Mouse (Mus musculus) hindbrain, postnatal 0 days (tissue): Measurements from ENCODE around the gene Gm28035. TPM values are rescaled to one million over a fixed set of nuclear protein-coding genes. Genes with fewer than 3 reads are reported as not detected.

Experiments used
- ATAC-seq: fragments of 200-750 bp; cut with Nextera tagmentation; 2 replicates; pipeline ENCODE4 v1.8.0; 2017; ENCODE audit warnings: mild to moderate bottlenecking, moderate TSS enrichment, moderate library complexity
- DNase-seq: peaks from one replicate; pipeline ENCODE4 v3.0.0-alpha.2; 2015; ENCODE audit warnings: low spot score
- H3K27ac ChIP-seq: fragments of 300-500 bp; sonication (generic); 2 replicates; pipeline ENCODE4 v1.5.1; 2014; ENCODE audit warnings: mild to moderate bottlenecking
- H3K27me3 ChIP-seq: fragments of 300-500 bp; sonication (generic); 2 replicates; pipeline ENCODE4 v1.6.1; 2014; ENCODE audit warnings: low read length, mixed read lengths; ENCODE audit not compliant: insufficient read depth
- H3K36me3 ChIP-seq: fragments of 300-500 bp; sonication (generic); 2 replicates; pipeline ENCODE4 v1.6.1; 2014; ENCODE audit warnings: low read length, mixed read lengths; ENCODE audit not compliant: insufficient read depth
- H3K4me1 ChIP-seq: fragments of 300-500 bp; sonication (generic); 2 replicates; pipeline ENCODE4 v1.6.1; 2014; ENCODE audit warnings: antibody characterized with exemption, low read length, mixed read lengths; ENCODE audit not compliant: insufficient read depth
- H3K4me2 ChIP-seq: fragments of 300-500 bp; sonication (generic); 2 replicates; pipeline ENCODE4 v1.6.1; 2014; ENCODE audit warnings: low read depth, mild to moderate bottlenecking, low read length, moderate library complexity, mixed read lengths
- H3K4me3 ChIP-seq: fragments of 300-500 bp; sonication (generic); 2 replicates; pipeline ENCODE4 v1.5.1; 2014; ENCODE audit warnings: low read length
- H3K9ac ChIP-seq: fragments of 300-500 bp; sonication (generic); replicated peaks from 2 replicates; pipeline ENCODE4 v1.6.1; 2014; ENCODE audit warnings: mild to moderate bottlenecking, low read length, moderate library complexity, mixed read lengths
- H3K9me3 ChIP-seq: fragments of 300-500 bp; sonication (generic); 2 replicates; pipeline ENCODE4 v1.6.1; 2016; ENCODE audit warnings: low read length, mixed read lengths
- CTCF ChIP-seq: IDR thresholded peaks from 2 replicates; pipeline ENCODE4 v1.5.1; 2016; ENCODE audit warnings: antibody characterized with exemption, control low read depth, low read depth
- WGBS: fragments of 180-500 bp; shearing (Covaris S2); extraction: QIAGEN DNeasy Blood & Tissue Kit; methylation state at CpG from one replicate; pipeline ENCODE4 v1.1.7; 2014; 5-methylcytosine and 5-hydroxymethylcytosine counted together
- polyA plus RNA-seq: library from polyadenylated mRNA; unstranded; fragments of >200 nt; fragmentation: Nextera tagmentation; extraction: Ambion mirVana; gene quantifications from 2 replicates; pipeline ENCODE4 v1.2.1, GENCODE M21; 2015
- total RNA-seq: library from RNA; depleted of rRNA; stranded (reverse); fragments of >200 nt; gene quantifications from 2 replicates; pipeline ENCODE4 v1.2.3, GENCODE M21; 2014

Gm28035 gene
- total and polyA plus RNA-seq, 2 experiments from 2014 or later: 0.31 to 15.1 TPM

GRCm38 (mm10) chr2:30214745-30215144 lies 25.6 kb upstream of the Gm28035 start:
- H3K9me3 ChIP-seq: no peaks in the 10 kb centered on the region
- no peak overlapping the region for H3K4me2 ChIP-seq
- no peak overlapping the region for H3K27ac ChIP-seq
- no peaks in the 10 kb centered on the region for H3K4me1 ChIP-seq
- no peaks in the 10 kb centered on the region for H3K36me3 ChIP-seq
- no peak overlapping the region for H3K4me3 ChIP-seq
- H3K27me3 ChIP-seq: no peaks in the 10 kb centered on the region
- H3K9ac ChIP-seq: no peak overlapping the region
- ATAC-seq (no peak), DNase-seq (no peak)
- WGBS: 92% methylated on average over 3 of the region's 3 CpGs
- no peak for TF ChIP-seq CTCF

- no peak for ATAC-seq
- 83% methylated on average over 6 of the region's 6 CpGs for WGBS
- TF ChIP-seq CTCF: no peak
- Histone ChIP-seq H3K9me3 (no peaks in the 10 kb centered on the region), H3K27me3 (no peaks in the 10 kb centered on the region), H3K27ac (no peak overlapping the region), H3K4me2 (no peak overlapping the region), H3K4me3 (no peak overlapping the region), H3K9ac (no peak overlapping the region), H3K36me3 (no peaks in the 10 kb centered on the region), H3K4me1 (no peaks in the 10 kb centered on the region)
- no peak for DNase-seq
Observed at GRCm38 (mm10) chr2:30215493-30215892, 24.9 kb upstream of the Gm28035 start.

GRCm38 (mm10) chr2:30216293-30216692 lies 24.1 kb upstream of the Gm28035 start:
- H3K9me3 ChIP-seq: no peaks in the 10 kb centered on the region
- no peak overlapping the region for H3K9ac ChIP-seq
- no peak overlapping the region for H3K27ac ChIP-seq
- no peak overlapping the region for H3K4me2 ChIP-seq
- H3K4me1 ChIP-seq: no peaks in the 10 kb centered on the region
- H3K36me3 ChIP-seq: no peaks in the 10 kb centered on the region
- H3K4me3 ChIP-seq: no peak overlapping the region
- TF ChIP-seq CTCF: no peak
- H3K27me3 ChIP-seq: no peaks in the 10 kb centered on the region
- 94% methylated on average over 5 of the region's 5 CpGs for WGBS
- ATAC-seq (no peak), DNase-seq (no peak)

GRCm38 (mm10) chr2:30235593-30235992 lies 4.8 kb upstream of the Gm28035 start:
- WGBS: 84% methylated on average over 5 of the region's 5 CpGs

GRCm38 (mm10) chr2:30236426-30237198 lies 3.8 kb upstream of the Gm28035 start:
- Histone ChIP-seq H3K9me3 (no peaks in the 10 kb centered on the region), H3K9ac (peak overlapping the region; percentile 95), H3K36me3 (peaks cover 13% of the 10 kb centered on the region), H3K4me1 (peaks cover 13% of the 10 kb centered on the region), H3K4me3 (peak overlapping the region; percentile 91), H3K4me2 (peak overlapping the region; percentile 69), H3K27me3 (no peaks in the 10 kb centered on the region), H3K27ac (peak overlapping the region; percentile 93)
- WGBS: 3% methylated on average over 18 of the region's 18 CpGs
- ATAC-seq (no peak), DNase-seq (peak; percentile 13)
- TF ChIP-seq CTCF: no peak

More at GRCm38 (mm10) chr2:30235593-30235992, 4.8 kb upstream of the Gm28035 start:
- peaks cover 13% of the 10 kb centered on the region for H3K4me1 ChIP-seq
- H3K4me3 ChIP-seq: no peak overlapping the region
- no peak overlapping the region for H3K4me2 ChIP-seq
- ATAC-seq: no peak
- no peak overlapping the region for H3K27ac ChIP-seq
- H3K9me3 ChIP-seq: no peaks in the 10 kb centered on the region
- no peak for TF ChIP-seq CTCF
- no peak overlapping the region for H3K9ac ChIP-seq
- peaks cover 6% of the 10 kb centered on the region for H3K36me3 ChIP-seq
- H3K27me3 ChIP-seq: no peaks in the 10 kb centered on the region
- DNase-seq: no peak

- H3K4me1 ChIP-seq: peaks cover 13% of the 10 kb centered on the region
- H3K27ac ChIP-seq: peak within 1 kb of the TSS; percentile 93
- peak; percentile 49 for TF ChIP-seq CTCF
- peaks cover 13% of the 10 kb centered on the region for H3K36me3 ChIP-seq
- peak within 1 kb of the TSS; percentile 95 for H3K9ac ChIP-seq
- H3K4me3 ChIP-seq: peak within 1 kb of the TSS; percentile 91
- H3K9me3 ChIP-seq: no peaks in the 10 kb centered on the region
- peak within 1 kb of the TSS; percentile 76 for H3K4me2 ChIP-seq
- no peaks in the 10 kb centered on the region for H3K27me3 ChIP-seq
- 0% methylated on average over 61 of the region's 67 CpGs for WGBS
- peak; percentile 97 for ATAC-seq
- DNase-seq: peak; percentile 99
Observed at GRCm38 (mm10) chr2:30237199-30237880, 3.0 kb upstream of the Gm28035 start, which contains the start of gene Lrrc8a. Lrrc8a (plus strand) TSS chr2:30237715.
